Mouse (Mus musculus): Measurements from ENCODE around the gene Hirip3. TPM values are rescaled to one million over a fixed set of nuclear protein-coding genes. Genes with fewer than 3 reads are reported as not detected.
"Not testable (repeated sequence)": the region's sequence is repeated elsewhere in the genome, so short reads cannot be mapped to it uniquely, and the experiment has no call there.

The Hirip3 gene
- total RNA-seq, 2 experiments from 2014 or later, result 31.1 to 33.8 TPM

DNA sequence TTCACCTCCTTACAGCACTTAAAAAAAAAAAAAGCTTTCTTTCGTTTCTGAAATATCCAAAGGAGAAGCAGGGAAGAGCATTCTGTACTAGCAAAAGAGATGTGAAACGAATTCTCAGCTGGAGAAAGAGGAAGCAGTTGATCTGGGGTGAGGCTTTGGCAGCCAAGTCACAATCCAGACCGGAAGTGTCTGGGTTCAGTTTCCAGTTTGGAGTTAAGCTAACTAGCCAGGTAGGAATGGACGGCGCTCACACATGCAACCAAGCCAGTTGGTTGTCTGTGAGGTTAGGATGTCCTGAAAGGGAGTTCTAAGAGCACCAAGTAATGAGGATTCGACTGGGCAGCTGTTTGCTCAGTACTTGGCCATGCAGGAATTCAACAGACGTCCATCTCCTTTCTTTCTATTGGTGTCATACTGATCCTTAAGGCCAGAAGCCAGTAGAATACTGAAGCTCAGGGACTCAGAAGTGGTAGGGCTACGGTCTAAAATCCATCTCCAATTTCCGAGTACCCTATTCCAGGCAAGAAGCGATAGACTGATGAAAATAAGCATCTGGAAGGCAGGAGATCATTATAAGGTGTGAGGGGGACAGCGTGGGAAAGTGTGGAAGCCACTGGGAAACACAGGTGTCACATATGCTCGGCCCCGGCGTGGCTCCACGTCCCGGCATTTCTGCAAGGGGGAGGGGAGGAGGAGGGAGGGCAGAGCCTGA is 35.8 kb downstream of the Hirip3 start:
- intact Hi-C loops (cut with DNase I), result no loop called here
- no peak for DNase-seq (ENCODE audit: low spot score in 2 of 2)

DNA sequence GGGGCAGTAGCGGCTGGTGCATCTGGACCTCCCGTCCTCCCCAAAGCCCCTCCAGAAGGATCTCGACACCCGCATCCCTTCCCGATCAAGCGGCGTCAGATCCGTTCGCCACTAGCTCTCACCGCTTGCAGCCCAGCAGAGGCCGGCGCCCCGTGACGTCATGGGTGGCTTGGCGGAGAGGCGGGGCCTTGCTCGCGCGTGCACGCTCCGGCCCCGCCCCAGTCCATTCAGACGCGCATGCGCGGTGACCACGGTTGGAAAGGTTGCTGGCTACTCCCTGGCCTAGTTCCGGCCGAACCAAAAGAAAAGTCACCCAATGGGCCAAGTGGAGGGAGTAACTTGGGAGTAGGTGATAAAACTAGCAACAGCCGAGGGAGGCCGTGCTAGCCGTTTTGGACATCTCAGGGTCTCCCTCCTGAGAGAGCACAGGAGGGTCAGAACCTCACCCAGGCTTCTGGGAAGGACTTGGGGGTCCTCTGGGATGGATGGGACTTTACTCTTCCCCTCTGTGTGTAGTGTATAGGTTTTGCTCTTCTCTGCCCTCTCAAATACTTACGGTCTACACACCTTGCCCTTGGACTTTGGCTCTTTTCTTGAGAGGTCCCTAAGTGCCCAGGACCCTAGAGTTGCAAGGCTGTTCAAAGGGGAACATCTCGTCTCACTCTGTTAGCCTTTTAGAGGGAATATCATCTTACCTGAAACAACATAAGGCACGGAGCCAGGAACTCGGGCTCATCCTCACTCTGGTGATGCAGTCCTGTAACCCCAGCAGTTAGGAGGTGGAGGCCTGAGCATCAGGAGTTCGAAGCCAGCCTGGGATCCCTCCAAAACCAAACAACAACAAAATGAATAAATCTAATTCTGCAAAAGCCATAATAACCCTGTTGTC is 36.6 kb downstream of the Hirip3 start:
- intact Hi-C loops (cut with DNase I), result no loop called here
- peak; percentile 95 for DNase-seq (ENCODE audit: low spot score in 2 of 2)

DNA sequence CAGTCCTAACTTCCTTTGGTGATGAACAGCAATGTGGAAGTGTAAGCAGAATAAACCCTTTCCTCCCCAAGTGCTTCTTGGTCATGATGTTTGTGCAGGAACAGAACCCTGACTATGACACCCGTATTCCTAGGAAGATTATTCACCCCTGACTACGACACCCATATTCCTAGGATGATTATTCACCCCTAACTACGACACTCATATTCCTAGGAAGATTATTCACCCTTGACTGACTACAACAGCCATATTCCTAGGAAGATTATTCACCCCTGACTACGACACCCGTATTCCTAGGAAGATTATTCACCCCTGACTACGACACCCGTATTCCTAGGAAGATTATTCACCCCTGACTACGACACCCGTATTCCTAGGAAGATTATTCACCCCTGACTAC is 38.0 kb downstream of the Hirip3 start:
- DNase-seq (ENCODE audit: low spot score in 2 of 2); intact Hi-C loops (cut with DNase I): not testable (repeated sequence)

DNA sequence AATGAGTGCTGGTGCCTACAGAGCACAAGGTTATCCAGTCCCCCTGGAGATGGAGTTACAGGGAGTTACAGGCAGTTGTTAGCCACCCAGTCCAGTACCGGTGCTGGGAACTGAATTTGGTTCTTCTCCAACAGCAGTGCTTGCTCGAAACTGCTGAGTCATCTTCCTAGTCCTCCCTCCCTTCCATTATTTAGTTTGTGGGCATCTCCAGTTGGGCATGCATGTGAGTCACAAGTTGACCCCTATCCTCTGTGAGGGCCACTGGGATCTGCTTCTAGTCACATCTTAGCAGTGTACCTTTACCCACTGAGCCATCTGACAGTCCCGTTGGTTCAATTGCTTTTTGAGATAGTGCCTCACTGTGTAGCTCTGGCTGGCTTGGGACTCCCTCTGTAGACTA is 43.8 kb downstream of the Hirip3 start:
- no peak for DNase-seq (ENCODE audit: low spot score in 2 of 2)
- intact Hi-C loops (cut with DNase I), result no loop called here

- intact Hi-C loops (cut with DNase I), result no loop called here
- DNase-seq (ENCODE audit: low spot score in 2 of 2), result no peak
These were observed 53.1 kb downstream of the Hirip3 start for GRCm38 (mm10) chr7:126914844-126915243.

Other genes starting within 250 kb of the Hirip3 start
- gene Nupr1, start 231.1 kb upstream of the Hirip3 start, total RNA-seq (2021), result 10 to 100 TPM; 16.6 to 17.2 TPM
- 10 to 100 TPM; 27.2 to 38.4 TPM for gene Sgf29, start 212.7 kb upstream of the Hirip3 start, total RNA-seq (2021)
- 10 to 100 TPM in 1 of 2 experiments, 1 to 10 TPM in 1; 9.6 to 15.9 TPM for gene Sult1a1, start 185.5 kb upstream of the Hirip3 start, total RNA-seq (2021)
- 100 to 1,000 TPM in 1 of 2 experiments, 10 to 100 TPM in 1; 85.8 to 109 TPM for gene Bola2, start 166.6 kb upstream of the Hirip3 start, total RNA-seq (2021)
- 10 to 100 TPM; 17.6 to 20.3 TPM for gene Slx1b, start 166.2 kb upstream of the Hirip3 start, total RNA-seq (2021)
- gene Coro1a, start 154.2 kb upstream of the Hirip3 start, total RNA-seq (2021), result 100 to 1,000 TPM; 159 to 176 TPM
- gene Mapk3, start 102.4 kb upstream of the Hirip3 start, total RNA-seq (2021), result 100 to 1,000 TPM; 148 to 172 TPM
- 1 to 10 TPM in 1 of 2 experiments, under 1 TPM in 1; 0.99 to 3.0 TPM for gene Gdpd3, start 95.6 kb upstream of the Hirip3 start, total RNA-seq (2021)
- gene Ypel3, start 85.0 kb upstream of the Hirip3 start, total RNA-seq (2021), result 100 to 1,000 TPM; 303 to 345 TPM
- gene Tbx6, start 80.5 kb upstream of the Hirip3 start, total RNA-seq (2021), result under 1 TPM; 0.54 to 0.68 TPM
- gene Ppp4c, start 69.5 kb upstream of the Hirip3 start, total RNA-seq (2021), result 10 to 100 TPM; 47.5 to 49.9 TPM
- gene Fam57b, start 64.3 kb upstream of the Hirip3 start, total RNA-seq (2021), result 10 to 100 TPM; 81.6 to 84.1 TPM
- gene 4930451I11Rik, start 30.3 kb upstream of the Hirip3 start, total RNA-seq (2021), result not detected
- gene Doc2a, start 14.6 kb upstream of the Hirip3 start, total RNA-seq (2021), result 10 to 100 TPM; 56.3 to 67.0 TPM
- 10 to 100 TPM; 47.8 to 49.4 TPM for gene Ino80e, start 405 bp downstream of the Hirip3 start, total RNA-seq (2021)
- 100 to 1,000 TPM; 152 to 156 TPM for gene Taok2, start 22.7 kb downstream of the Hirip3 start, total RNA-seq (2021)
- 10 to 100 TPM; 22.4 to 25.3 TPM for gene Tmem219, start 60.9 kb downstream of the Hirip3 start, total RNA-seq (2021)
- gene Kctd13, start 66.9 kb downstream of the Hirip3 start, total RNA-seq (2021), result 100 to 1,000 TPM; 149 to 167 TPM
- gene Asphd1, start 87.6 kb downstream of the Hirip3 start, total RNA-seq (2021), result 10 to 100 TPM; 47.2 to 53.0 TPM
- gene Sez6l2, start 88.6 kb downstream of the Hirip3 start, total RNA-seq (2021), result 100 to 1,000 TPM; 413 to 414 TPM
- 100 to 1,000 TPM; 182 to 199 TPM for gene Cdipt, start 113.9 kb downstream of the Hirip3 start, total RNA-seq (2021)
- not detected for gene Cdiptos, start 114.1 kb downstream of the Hirip3 start, total RNA-seq (2021)
- gene Mvp, start 152.6 kb downstream of the Hirip3 start, total RNA-seq (2021), result 1 to 10 TPM; 6.8 to 8.6 TPM
- under 1 TPM in 1 of 2 experiments, not detected in 1; 0.99 TPM for gene Pagr1b, start 154.5 kb downstream of the Hirip3 start, total RNA-seq (2021)
- 10 to 100 TPM; 25.4 to 28.8 TPM for gene Pagr1a, start 155.4 kb downstream of the Hirip3 start, total RNA-seq (2021)
- 10 to 100 TPM; 36.5 to 50.3 TPM for gene Gm42742, start 159.1 kb downstream of the Hirip3 start, total RNA-seq (2021)
- gene Prrt2, start 159.2 kb downstream of the Hirip3 start, total RNA-seq (2021), result 100 to 1,000 TPM; 213 to 222 TPM
- 100 to 1,000 TPM; 227 to 234 TPM for gene Maz, start 165.1 kb downstream of the Hirip3 start, total RNA-seq (2021)
- 1 to 10 TPM; 5.3 to 8.2 TPM for gene Kif22, start 180.5 kb downstream of the Hirip3 start, total RNA-seq (2021)
- gene Zg16, start 225.4 kb downstream of the Hirip3 start, total RNA-seq (2021), result not detected
- gene AI467606, start 229.4 kb downstream of the Hirip3 start, total RNA-seq (2021), result 1 to 10 TPM; 1.1 to 1.3 TPM

Measured in left cerebral cortex, postnatal 36 days (tissue).